Mouse (Mus musculus): Measurements from ENCODE around the gene Myf5. TPM values are rescaled to one million over a fixed set of nuclear protein-coding genes. Genes with fewer than 3 reads are reported as not detected.

Gene Myf5
- polyA plus RNA-seq, 1 experiment from 2014 or later, result 0.11 TPM

Small RNA genes within 50 kb of the gene (microRNA-seq; reads per million reads assigned to microRNA genes)
- not detected for gene Gm44403

Other genes with a start within 250 kb of the Myf5 start
- gene Lin7a, start 214.4 kb downstream of the Myf5 start, polyA plus RNA-seq (2015; fragmentation: Nextera tagmentation; extraction: Ambion mirVana), result 1.6 and 1.9 TPM in 2 replicates
- gene Myf6, start 8.6 kb upstream of the Myf5 start, polyA plus RNA-seq (2015; fragmentation: Nextera tagmentation; extraction: Ambion mirVana), result 0.37 TPM in 1 of 2 replicates, not detected in the other
- gene Ptprq, start 233.9 kb upstream of the Myf5 start, polyA plus RNA-seq (2015; fragmentation: Nextera tagmentation; extraction: Ambion mirVana), result 0.01 and 0.07 TPM in 2 replicates

Measured in heart, embryonic 13.5 days (tissue).